Mouse (Mus musculus) forebrain, embryonic 14.5 days (tissue): Measurements from ENCODE around the gene Dip2c. TPM values are rescaled to one million over a fixed set of nuclear protein-coding genes. Genes with fewer than 3 reads are reported as not detected.

Experiments
- ATAC-seq: fragments of 200-750 bp; cut with Nextera tagmentation; 2 replicates; pipeline ENCODE4 v1.8.0; 2017; ENCODE audit warnings: mild to moderate bottlenecking, moderate library complexity
- DNase-seq: peaks from one replicate; pipeline ENCODE4 v3.0.0-alpha.2; 2015; ENCODE audit warnings: low spot score
- H3K27ac ChIP-seq: fragments of 300-500 bp; sonication (generic); 2 replicates; pipeline ENCODE4 v1.5.1; 2014; ENCODE audit warnings: low read depth, mild to moderate bottlenecking, control low read depth, low read length, moderate library complexity
- H3K27me3 ChIP-seq: fragments of 300-500 bp; sonication (generic); replicated peaks from 2 replicates; pipeline ENCODE4 v1.6.1; 2014; ENCODE audit warnings: low read length, control low read depth, mixed read lengths; ENCODE audit not compliant: control insufficient read depth, insufficient read depth
- H3K36me3 ChIP-seq: fragments of 300-500 bp; sonication (generic); 2 replicates; pipeline ENCODE4 v1.6.1; 2014; ENCODE audit warnings: low read length, control low read depth; ENCODE audit not compliant: control insufficient read depth, insufficient read depth
- H3K4me1 ChIP-seq: fragments of 300-500 bp; sonication (generic); 2 replicates; pipeline ENCODE4 v1.6.1; 2014; ENCODE audit warnings: antibody characterized with exemption, low read length, control low read depth; ENCODE audit not compliant: control insufficient read depth, insufficient read depth
- H3K4me2 ChIP-seq: fragments of 300-500 bp; sonication (generic); 2 replicates; pipeline ENCODE4 v1.6.1; 2014; ENCODE audit warnings: mild to moderate bottlenecking, control low read depth, low read length
- H3K4me3 ChIP-seq: fragments of 300-500 bp; sonication (generic); 2 replicates; pipeline ENCODE4 v1.5.1; 2014; ENCODE audit warnings: low read depth, low read length, control low read depth
- H3K9ac ChIP-seq: fragments of 300-500 bp; sonication (generic); 2 replicates; pipeline ENCODE4 v1.6.1; 2014; ENCODE audit warnings: mild to moderate bottlenecking, low read length, control low read depth, moderate library complexity
- H3K9me3 ChIP-seq: fragments of 300-500 bp; sonication (generic); replicated peaks from 2 replicates; pipeline ENCODE4 v1.6.1; 2016; ENCODE audit warnings: low read length, control low read depth, mixed read lengths; ENCODE audit not compliant: control insufficient read depth
- WGBS: fragments of 180-500 bp; shearing (Covaris S2); extraction: QIAGEN DNeasy Blood & Tissue Kit; methylation state at CpG from one replicate; pipeline ENCODE4 v1.1.7; 2014; 5-methylcytosine and 5-hydroxymethylcytosine counted together
- polyA plus RNA-seq: library from polyadenylated mRNA; unstranded; fragments of >200 nt; fragmentation: Nextera tagmentation; extraction: Ambion mirVana; gene quantifications from 2 replicates; pipeline ENCODE4 v1.2.1, GENCODE M21; 2014

The Dip2c gene
- polyA plus RNA-seq, 1 experiment from 2014 or later: 13.2 TPM

DNA sequence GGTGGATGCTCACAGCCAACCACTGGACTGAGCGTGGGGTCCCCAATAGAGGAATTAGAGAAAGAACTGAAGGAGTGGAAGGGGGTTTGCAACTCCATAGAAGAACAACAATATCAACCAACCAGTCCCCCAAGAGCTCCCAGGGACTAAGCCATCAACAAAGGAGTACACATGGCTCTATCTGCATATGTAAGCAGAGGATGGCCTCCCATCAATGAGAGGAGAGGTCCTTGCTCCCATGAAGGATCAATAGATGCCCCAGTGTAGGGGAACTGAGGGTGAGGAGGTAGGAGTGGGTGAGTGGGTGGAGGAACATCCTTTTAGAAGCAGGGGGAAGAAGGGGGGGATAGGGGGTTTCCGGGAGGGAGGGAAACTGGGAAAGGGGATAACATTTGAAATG, 356.4 kb downstream of the Dip2c start:
- ATAC-seq (no peak), DNase-seq (no peak)
- H3K4me3 ChIP-seq: no peak overlapping the region
- no peak overlapping the region for H3K27ac ChIP-seq
- no peak overlapping the region for H3K4me2 ChIP-seq
- H3K27me3 ChIP-seq: no peaks in the 10 kb centered on the region
- H3K9me3 ChIP-seq: no peaks in the 10 kb centered on the region
- no peak overlapping the region for H3K9ac ChIP-seq
- 0 out of 2 replicates have a peak, but pooled peaks cover 17% of the 10 kb centered on the region for H3K36me3 ChIP-seq
- WGBS: 66% methylated on average over 2 of the region's 2 CpGs
- no peaks in the 10 kb centered on the region for H3K4me1 ChIP-seq

GRCm38 (mm10) chr13:9635951-9636350, 359.6 kb downstream of the Dip2c start:
- no peaks in the 10 kb centered on the region for H3K4me1 ChIP-seq
- H3K9me3 ChIP-seq: no peaks in the 10 kb centered on the region
- no peak overlapping the region for H3K4me2 ChIP-seq
- no peak overlapping the region for H3K9ac ChIP-seq
- no peaks in the 10 kb centered on the region for H3K27me3 ChIP-seq
- 83% methylated on average over 2 of the region's 2 CpGs for WGBS
- ATAC-seq (no peak), DNase-seq (no peak)
- 0 out of 2 replicates have a peak, but pooled peaks cover 6% of the 10 kb centered on the region for H3K36me3 ChIP-seq
- H3K4me3 ChIP-seq: no peak overlapping the region
- no peak overlapping the region for H3K27ac ChIP-seq

DNA sequence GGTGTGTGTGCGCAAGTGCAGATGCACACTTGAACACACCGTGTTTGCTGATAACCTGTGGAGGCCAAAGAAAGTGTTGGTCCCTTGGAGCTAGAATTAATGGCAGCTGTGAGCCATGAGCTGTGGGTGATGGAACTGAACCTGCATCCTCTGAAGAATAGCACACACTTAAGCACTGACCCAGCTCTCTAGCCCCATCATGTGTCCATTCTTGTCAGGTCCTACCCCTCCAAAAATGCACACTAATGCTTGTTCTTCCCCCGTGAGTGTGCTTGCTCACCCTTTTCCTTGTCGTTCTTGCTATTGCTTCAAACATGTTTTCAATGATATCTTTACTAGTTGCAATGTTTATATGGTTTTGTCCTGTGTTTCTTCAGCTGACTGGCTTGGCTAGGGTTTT, 360.2 kb downstream of the Dip2c start:
- Histone ChIP-seq H3K27ac (no peak overlapping the region), H3K4me3 (no peak overlapping the region), H3K9me3 (no peaks in the 10 kb centered on the region), H3K27me3 (no peaks in the 10 kb centered on the region), H3K4me2 (no peak overlapping the region), H3K4me1 (no peaks in the 10 kb centered on the region), H3K9ac (no peak overlapping the region), H3K36me3 (0 out of 2 replicates have a peak, but pooled peaks cover 6% of the 10 kb centered on the region)
- 56% methylated on average over 4 of the region's 4 CpGs for WGBS
- ATAC-seq (peak; percentile 54; the same call in 1 of the 2 replicates), DNase-seq (peak; percentile 39)

GRCm38 (mm10) chr13:9637949-9638348, 361.6 kb downstream of the Dip2c start:
- Histone ChIP-seq H3K9ac (no peak overlapping the region), H3K4me2 (no peak overlapping the region), H3K27me3 (no peaks in the 10 kb centered on the region), H3K36me3 (0 out of 2 replicates have a peak, but pooled peaks cover 6% of the 10 kb centered on the region), H3K9me3 (no peaks in the 10 kb centered on the region), H3K4me3 (no peak overlapping the region), H3K27ac (no peak overlapping the region), H3K4me1 (no peaks in the 10 kb centered on the region)
- ATAC-seq: no peak
- DNase-seq: no peak
- 56% methylated on average over 3 of the region's 3 CpGs for WGBS

DNA sequence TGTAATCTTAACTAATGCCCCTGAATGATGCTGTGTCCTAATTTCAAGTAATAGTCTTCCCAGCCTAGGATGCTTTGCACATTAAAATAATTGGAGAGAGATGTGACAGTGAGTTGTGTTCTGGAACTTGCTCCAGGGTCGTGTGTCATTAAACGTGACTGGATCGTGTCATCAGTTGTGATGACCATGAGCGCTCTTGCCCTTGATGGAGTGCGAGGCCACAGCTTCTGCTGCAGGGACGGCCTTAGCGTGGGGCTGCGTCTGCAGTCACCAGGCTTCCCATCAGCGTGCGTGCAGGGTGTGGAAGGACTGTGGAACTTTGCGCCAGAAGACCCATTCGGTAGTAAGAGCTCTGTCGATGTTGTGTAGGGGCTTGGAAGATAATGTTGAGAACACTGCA, 372.4 kb downstream of the Dip2c start:
- WGBS: 95% methylated on average over 13 of the region's 13 CpGs
- no peak for ATAC-seq
- Histone ChIP-seq H3K4me1 (no peaks in the 10 kb centered on the region), H3K27ac (no peak overlapping the region), H3K4me3 (no peak overlapping the region), H3K9ac (no peak overlapping the region), H3K27me3 (no peaks in the 10 kb centered on the region), H3K4me2 (no peak overlapping the region), H3K9me3 (no peaks in the 10 kb centered on the region), H3K36me3 (peaks cover 11% of the 10 kb centered on the region)
- no peak for DNase-seq

GRCm38 (mm10) chr13:9649894-9650293, 373.6 kb downstream of the Dip2c start:
- H3K4me1 ChIP-seq: no peaks in the 10 kb centered on the region
- H3K4me2 ChIP-seq: no peak overlapping the region
- no peaks in the 10 kb centered on the region for H3K27me3 ChIP-seq
- H3K36me3 ChIP-seq: peaks cover 11% of the 10 kb centered on the region
- H3K9ac ChIP-seq: no peak overlapping the region
- no peak for ATAC-seq
- no peak overlapping the region for H3K4me3 ChIP-seq
- WGBS: 90% methylated on average over 1 of the region's 1 CpGs
- H3K9me3 ChIP-seq: no peaks in the 10 kb centered on the region
- H3K27ac ChIP-seq: no peak overlapping the region
- no peak for DNase-seq

- Histone ChIP-seq H3K27me3 (no peaks in the 10 kb centered on the region), H3K36me3 (peaks cover 8% of the 10 kb centered on the region), H3K27ac (no peak overlapping the region), H3K4me1 (no peaks in the 10 kb centered on the region), H3K9ac (no peak overlapping the region), H3K4me2 (no peak overlapping the region), H3K4me3 (no peak overlapping the region), H3K9me3 (no peaks in the 10 kb centered on the region)
- DNase-seq (no peak), ATAC-seq (no peak)
Observed at GRCm38 (mm10) chr13:9650580-9650979, 374.3 kb downstream of the Dip2c start.

- Histone ChIP-seq H3K4me2 (no peak overlapping the region), H3K27me3 (no peaks in the 10 kb centered on the region), H3K27ac (no peak overlapping the region), H3K4me3 (no peak overlapping the region), H3K9ac (no peak overlapping the region), H3K4me1 (no peaks in the 10 kb centered on the region), H3K9me3 (no peaks in the 10 kb centered on the region), H3K36me3 (peaks cover 11% of the 10 kb centered on the region)
- 82% methylated on average over 3 of the region's 3 CpGs for WGBS
- DNase-seq (no peak), ATAC-seq (no peak)
Observed at GRCm38 (mm10) chr13:9653018-9653417, 376.7 kb downstream of the Dip2c start.

DNA sequence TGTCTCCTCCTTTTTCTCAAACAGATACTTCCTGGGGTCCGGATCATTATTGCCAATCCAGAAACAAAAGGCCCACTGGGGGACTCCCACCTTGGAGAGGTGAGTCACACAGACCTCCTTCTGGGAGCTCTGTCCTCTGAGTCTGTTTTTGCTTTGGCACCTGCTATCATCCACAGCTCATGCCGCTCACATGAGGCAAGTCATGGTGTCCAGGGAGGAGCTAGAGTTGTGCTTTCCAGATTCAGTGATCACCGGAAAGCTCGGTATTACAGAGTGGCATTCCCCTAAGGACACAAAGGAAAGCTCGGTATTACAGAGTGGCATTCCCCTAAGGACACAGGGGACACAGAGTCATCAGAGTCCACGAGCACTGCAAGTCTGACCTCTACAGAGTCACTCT, 380.3 kb downstream of the Dip2c start:
- ATAC-seq (no peak), DNase-seq (no peak)
- Histone ChIP-seq H3K4me2 (no peak overlapping the region), H3K9me3 (no peaks in the 10 kb centered on the region), H3K4me3 (no peak overlapping the region), H3K27ac (no peak overlapping the region), H3K9ac (no peak overlapping the region), H3K36me3 (peaks cover 31% of the 10 kb centered on the region), H3K4me1 (no peaks in the 10 kb centered on the region), H3K27me3 (no peaks in the 10 kb centered on the region)
- 96% methylated on average over 6 of the region's 6 CpGs for WGBS
